Mouse (Mus musculus): ENCODE measurements at regions not wholly inside any gene's neighbourhood (a gene's known extent, or its start where the extent isn't known, plus 50 kb on each side); places are given as distances from the start of the nearest gene placed in this dataset.

DNA sequence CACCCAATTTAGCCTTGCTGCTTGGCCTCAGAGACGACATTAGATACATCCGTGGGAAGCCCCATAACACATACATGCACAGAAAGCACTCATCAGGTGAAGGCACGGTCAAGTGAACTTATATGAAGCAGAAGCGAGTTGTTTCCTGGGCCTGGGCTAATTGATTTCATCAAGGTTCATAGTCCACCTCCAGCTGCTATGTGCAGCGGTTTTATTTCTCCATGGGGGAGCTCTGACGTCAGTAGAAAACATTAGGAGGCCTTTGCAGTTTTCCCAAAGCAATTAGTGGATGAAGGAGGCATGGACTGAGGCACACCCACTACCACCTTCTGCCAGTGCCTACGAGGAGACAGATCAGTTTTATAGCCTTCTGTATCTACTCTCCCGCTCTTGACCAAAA is 157.2 kb downstream of the Cd83 start:
- TF ChIP-seq CTCF (conservative IDR thresholded peaks at IDR 0.05; ENCODE audit: low read length) = no peak
- TF ChIP-seq NANOG (IDR thresholded peaks at IDR 0.05; ENCODE audit: borderline replicate concordance, low read length) = no peak

Data from E14TG2a.4 (cell line).